Mouse (Mus musculus) embryo, embryonic 11.5 days (tissue): Measurements from ENCODE around the gene Spata21.

Experiments
- DNase-seq: peaks from one replicate; pipeline ENCODE4 v3.0.0-alpha.2; 2012; ENCODE audit warnings: low read depth, low spot score

Gene Spata21

DNA sequence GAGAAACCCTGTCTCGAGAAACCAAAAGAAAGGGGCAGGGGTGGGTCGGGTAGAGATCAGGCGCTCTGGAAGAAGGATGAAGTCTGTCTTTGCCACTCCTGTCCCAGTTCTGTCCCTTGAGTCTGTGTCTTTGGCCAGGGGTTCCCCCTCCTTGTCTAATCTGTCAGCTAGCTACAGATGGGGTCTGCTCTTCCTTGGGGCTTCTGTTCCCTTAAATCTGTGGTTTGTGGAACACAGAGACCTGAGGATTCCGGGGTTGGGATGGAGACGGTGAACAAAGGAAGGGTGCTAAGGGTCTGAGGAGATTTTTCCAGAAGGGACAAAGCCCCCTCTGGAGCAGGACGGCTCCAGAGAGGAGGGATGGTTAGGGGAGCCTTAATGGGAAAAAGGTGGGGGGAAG is at the start of gene Spata21:
Gene Spata21 (plus strand): TSS at position 301 of the 400 bp plus-strand sequence.
- DNase-seq: no peak

DNA sequence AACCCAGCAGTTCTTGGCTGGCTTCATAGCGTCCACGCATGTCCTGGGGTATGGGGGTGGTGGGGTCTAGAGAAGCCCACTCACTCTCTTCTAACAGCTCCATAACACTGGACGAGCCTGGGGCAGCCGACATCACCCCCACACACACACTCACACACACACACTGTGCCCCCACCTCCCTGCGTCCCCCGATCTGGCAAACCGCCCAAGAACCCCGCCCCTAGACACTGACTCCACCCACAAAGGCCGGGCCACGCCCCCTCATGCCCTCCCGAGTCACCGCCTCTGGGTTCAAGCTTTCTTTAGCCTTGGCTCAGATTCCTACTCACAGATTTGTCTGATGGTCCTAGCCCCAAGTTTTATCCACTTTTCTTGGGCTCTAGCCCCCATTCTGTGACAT is 47.0 kb upstream of the Spata21 start:
- no peak for DNase-seq

DNA sequence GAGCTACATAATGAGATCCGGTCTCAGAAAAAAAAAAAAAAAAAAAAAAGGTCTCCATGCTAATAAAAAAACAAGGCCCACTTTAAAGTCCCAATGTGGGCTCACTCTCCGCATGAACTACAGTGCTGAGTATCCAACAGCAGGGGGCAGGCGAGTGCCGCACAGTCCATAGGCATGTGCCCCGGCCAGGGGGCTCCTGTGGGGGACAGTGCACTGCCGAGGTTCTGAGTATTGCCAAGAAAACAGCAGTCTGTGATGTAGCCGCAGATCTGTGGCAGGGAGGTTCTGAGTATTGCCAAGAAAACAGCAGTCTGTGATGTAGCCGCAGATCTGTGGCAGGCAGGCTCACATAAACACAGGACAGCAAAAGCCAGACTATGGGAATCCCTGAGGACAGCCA is 43.3 kb upstream of the Spata21 start:
- peak; percentile 51 for DNase-seq

DNA sequence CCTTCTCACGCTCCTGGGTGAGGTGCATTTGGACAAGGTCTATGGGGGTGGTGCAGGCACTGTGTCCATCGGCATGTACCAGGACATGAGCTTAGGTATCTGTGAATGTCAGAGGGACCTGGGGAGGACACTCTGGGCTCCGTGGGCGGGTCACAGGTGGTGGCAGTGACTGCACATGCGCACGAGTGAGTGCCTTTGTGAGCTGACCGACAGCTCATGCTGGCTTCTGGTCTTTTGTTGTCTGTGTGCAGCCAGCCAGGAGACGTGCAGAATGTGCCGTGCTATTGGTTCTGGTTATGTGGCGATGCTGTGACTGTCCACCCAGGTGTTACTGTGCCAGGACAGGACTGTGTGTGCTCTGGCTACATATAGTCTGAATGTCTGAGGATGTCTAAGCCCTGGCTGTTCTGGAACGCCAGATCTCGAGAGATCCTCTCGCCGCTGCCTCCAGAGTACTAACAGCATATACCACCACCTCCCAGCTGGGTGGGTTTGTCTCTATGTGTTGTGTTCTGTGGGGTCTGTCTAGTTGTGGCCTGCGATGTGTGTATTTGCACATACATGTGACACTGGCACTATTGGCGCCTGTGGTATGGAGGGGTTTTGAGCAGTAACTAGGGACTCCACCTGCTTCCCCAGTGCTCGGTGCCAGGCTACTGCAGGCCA is 39.2 kb upstream of the Spata21 start:
- DNase-seq: no peak

DNA sequence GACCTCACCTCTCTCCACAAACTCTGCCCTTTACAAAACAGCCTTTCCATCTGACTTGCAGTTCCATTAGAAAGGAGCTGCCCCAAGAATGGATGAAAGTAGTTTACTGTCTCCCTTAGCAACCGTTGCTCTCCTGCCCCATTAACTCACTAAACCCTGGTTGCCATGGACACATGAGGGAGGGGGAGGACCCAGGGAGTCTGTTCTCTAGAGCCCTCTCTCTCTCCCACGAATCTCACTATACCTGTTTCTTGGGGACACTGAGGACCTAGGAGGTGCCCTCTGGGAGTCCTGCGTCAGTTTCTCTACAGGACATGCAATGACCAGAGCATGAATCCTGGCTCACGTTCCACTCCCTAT is 38.7 kb upstream of the Spata21 start:
- DNase-seq: no peak

DNA sequence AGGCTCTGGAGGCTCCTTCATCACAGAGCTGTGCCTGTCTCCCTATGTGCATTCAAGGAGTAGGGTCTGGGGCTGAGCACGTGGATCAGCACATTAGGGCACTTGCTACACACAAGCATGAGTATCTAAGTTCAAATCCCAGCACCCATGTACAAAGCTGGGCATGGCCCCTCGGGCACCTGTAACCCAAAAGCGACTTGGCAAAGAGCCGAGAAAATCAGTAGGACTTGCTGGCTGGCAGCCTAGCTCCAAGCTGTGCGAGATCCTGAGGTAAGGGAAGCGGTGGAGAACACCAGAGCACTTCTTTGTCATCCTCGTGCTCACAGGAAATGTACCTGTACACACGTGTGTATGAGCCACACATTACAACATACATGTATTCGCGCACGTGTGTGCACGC is 35.7 kb upstream of the Spata21 start:
- no peak for DNase-seq

DNA sequence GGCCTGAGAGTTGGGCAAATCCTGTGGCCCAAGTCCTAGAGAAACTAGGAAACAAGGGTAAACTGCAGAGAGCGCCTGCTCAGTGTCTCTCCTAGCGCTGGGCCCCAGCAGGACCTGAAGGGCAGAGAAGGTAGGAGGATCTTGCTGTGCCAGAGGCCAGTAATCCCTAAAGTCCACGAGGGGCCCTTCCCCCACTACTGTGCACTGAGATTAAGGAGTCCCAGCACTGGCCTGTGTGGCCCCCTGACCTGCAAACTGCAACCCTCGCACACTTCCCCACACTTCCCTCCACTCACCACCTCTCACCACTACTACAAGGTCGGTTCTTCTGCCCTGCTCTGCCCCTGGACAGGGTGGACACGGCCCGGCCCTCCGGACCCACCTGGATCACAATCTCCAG is 35.0 kb upstream of the Spata21 start:
- no peak for DNase-seq

DNA sequence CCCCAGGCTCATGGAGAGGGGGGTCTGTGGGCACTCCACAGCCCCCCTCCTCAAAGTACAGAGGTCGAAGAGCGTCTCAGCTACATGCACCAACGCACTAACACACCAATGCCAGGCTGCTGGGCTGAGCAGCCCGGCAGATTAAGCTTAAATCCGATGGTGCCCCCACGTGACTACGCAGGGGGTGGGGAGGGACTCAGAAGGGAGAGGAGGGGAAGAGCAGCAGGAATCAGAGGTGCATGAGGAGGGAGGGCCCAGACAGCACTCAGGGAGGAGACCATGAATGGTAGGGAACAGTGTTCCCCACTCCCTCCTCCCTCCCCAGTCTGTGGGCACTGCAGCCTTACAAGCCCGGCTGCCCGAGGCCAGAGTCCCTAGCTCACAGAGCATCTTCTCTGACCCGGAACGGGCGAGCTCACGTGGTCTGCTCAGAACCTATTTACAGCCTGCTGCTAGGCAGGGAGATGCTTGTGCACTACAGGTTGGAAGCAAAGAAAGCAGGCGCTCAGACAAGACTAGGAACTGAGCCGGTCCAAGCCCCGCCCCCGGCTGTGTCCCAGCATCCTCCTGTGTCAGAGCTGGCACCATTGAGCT is 34.5 kb upstream of the Spata21 start:
- DNase-seq: no peak

DNA sequence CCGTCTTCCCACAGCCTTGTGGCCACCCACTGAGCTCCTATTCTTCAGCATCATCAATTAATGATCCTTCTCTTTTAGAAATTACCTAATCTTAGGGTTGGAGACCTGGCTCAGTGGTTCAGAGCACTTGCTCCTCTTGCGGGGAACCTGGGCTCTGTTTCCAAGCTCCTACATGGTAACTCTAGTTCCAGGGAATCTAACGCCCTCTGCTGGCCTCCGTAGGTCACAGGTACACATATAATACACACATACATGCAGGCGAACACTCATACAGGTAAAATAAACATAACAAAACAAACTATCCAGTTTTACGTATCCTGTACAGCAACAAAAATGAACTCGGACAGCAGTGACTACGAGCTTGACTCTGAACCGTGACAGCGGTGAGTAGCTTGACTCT is 31.2 kb upstream of the Spata21 start:
- DNase-seq: no peak

DNA sequence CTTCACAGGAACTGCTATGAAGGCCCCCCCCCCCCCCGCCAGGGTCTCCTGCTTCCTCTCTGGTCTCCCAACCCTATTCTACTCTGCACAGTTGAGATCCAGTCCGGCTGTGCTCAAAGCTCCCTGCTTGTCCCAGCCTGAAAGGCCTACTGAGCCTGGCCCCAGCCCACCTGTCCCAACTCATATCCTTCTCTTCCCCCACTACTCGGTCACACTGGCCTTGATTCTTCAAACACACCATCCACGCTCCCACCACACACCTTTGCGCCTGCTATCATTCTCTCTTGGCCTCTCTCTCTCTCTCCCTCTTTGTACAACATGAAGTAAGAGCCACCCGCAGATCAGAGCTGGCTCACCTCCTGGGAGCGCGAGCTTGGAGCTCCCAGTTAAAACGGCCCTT is 29.3 kb upstream of the Spata21 start:
- DNase-seq: no peak

DNA sequence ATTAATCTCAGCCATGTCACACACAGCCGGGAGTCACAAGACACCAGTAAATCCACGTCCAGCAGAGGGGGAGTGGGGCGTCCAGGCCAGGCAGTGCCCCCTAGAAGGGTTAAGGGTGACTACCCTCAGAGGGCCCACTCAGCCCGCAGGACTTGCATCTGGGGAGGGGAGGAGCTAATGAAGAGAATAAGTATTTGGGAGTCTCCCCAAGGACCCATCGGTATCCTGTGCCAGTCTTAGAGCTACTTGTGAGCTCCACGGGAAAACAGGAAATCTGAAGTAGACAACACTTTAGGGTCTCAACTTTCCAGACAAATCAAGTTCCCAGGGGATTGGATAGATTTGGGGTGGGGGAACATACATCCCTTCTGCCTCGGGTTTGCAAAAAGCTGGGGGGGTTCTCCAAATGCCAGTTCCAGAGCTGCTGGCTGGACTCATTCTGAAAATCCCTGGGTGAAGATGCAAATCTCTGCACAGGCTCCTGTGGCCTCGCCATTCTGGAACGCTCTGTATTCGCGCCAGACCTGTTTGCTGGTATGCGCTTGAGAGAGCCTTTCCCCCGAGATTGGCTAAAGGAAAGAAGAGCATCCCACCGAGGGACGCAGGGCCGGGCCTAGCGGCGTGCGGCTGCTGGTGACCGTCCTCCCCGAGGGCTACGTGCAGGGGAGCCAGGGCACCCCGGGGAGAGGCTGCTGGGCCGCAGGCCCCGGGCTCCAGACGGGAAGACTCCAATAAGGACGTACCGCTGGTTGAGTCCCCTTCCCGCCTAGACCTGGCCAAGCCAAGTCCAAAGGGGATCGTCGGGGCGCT is 28.3 kb upstream of the Spata21 start:
- no peak for DNase-seq

DNA sequence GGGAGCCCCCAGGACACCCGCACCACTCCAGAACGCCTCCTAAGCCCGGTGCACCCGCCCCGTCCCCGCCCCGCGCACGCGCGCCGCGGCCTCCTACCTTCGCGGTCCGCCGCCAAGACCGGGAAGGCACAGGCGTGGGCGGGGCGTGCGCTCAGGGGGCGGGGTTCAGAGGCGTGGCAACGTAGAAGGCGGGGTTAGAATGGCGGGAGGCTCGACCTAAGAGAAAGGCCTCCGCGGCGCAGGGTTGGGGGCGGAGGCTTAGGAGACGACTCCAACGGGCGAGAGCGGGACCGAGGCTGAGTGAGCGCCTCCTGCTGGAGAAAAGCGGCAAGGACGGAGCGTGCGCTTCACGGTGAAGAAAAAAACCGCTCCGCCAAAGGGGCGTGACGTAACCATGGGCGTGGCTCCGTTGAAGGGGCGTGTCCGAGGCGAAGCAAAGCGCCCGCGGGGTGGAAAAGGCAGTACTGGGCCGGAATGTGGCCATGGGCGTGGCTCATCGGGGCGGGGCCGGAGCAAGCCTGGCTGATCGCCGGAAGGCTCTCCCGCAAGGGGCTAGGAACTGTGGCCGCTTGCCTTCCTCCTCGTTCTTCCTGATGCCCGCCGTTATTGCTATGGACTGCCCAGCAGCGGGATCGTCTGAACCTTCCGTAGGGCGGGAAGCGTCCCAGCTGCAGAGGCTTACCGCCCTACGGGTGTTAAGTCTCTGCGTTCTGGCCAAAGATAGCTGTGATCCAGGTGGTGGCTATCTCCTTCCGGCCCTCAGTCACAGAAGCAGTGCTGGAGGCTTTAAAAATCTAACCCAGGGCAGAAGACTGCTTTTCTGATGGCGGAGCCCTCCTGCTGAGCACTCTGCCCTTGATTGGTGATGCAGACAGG is 27.5 kb upstream of the Spata21 start, which contains the start of gene Crocc:
Gene Crocc (minus strand): TSS at position 125 of the 876 bp plus-strand sequence.
- peak; percentile 99 for DNase-seq

DNA sequence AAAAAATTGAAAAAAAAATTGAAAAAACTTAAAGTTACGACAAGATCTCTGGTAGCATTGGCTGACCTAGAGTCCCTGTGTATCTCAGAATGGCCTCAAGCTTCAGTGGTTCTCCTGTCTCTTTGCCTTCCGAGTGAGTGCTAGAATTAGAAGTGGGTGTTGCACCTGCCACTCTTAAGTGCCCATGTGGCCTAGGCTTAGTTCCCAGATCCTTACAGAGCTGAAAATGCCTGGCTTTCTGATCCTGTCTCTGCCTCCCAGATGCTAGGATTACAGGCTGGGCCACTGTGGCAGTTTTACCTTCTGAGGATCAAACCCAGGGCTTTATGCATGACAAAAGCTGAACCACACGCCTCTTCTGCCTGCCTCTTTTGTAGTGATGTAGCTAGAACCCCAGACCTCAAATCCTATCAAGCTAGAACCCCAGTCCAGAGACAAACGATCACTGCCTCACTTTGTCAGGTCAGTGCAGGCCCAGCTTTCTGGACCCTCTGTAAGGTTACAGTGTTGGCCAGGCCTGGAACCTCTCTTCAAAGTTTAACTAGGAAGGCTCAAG is 24.0 kb upstream of the Spata21 start:
- no peak for DNase-seq

DNA sequence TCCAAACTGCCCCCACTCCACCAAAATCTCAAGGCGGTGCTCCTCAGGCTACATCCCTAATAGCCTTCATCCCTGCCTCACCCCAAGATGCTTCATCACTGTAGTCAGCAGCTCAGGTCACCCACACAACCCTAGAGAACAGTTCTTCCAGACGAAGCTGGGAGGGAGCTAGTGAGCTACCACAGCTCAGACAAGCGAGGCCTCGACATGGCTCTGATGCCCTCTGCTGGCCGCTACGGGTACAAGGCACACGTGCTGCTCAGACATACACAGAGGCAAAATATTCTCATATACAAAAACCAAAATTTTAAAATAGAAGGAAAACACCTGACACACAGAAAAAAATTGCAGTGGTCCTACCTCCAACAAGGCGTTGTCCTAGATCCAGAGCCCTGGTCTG is 23.0 kb upstream of the Spata21 start:
- peak; percentile 77 for DNase-seq

DNA sequence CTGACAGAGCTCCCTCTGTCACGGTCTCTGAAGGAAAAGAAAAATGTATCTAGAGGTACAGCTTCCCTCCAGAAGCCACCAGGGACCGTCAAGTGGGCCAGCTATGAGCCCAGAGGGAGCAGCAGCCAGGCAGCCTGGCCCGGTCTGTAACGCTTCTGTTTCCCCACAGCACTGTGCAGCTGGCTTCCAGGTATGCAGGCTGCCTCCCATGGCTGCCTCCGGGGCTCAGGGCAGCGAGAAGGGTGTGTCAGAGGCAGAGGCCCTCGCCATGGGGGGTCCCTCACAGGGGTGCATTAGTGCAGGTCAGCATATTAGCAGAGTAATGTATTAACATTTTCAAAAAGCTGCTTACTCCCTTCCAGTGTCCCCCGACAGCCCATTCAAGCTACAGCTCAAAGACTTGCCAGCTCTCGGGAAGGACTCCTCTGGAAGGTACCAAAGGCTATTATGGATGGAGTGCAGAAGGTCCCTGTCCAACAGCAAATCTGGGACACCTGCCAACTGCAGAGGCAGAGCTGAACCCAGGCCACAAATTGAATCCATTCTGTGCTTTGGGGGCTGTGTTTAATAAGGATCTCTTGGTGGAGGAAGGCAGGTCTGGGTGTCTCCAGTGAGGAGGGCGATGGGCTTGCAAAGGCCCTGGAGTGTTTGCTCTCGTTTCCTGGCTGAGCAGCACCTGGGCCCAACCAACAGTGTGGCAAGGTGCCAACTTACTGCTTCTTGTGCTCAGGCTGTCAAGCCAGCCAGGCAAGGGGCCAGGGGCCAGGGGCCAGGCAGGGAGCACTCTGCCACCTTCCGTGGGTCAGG is 21.2 kb upstream of the Spata21 start:
- no peak for DNase-seq

DNA sequence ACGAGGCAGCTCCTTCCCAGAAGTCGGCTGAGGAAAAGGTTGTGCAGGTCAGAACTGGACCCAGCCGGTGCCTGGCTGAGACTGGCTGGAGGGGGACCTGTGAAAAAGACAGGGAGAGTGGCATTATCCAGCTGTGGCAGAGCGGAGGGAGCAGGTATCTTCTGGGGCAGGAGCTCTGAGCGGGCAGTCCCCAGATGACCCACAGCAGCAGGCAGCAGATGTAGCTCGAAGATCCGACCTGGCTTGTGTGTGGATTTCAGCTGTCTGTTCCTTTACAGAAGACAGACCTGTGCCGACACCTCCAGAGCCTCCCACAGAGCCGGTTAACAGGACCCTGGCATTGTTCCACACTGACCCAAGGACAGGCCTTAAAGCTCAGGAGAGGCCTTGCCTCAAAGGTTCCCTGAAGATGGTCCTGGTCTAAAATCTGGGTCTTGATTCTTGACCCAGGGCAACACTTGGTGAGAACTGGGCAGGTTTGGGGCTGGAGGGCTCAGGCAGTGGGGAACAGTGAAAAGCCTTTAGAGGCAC is 20.6 kb upstream of the Spata21 start:
- DNase-seq: no peak

DNA sequence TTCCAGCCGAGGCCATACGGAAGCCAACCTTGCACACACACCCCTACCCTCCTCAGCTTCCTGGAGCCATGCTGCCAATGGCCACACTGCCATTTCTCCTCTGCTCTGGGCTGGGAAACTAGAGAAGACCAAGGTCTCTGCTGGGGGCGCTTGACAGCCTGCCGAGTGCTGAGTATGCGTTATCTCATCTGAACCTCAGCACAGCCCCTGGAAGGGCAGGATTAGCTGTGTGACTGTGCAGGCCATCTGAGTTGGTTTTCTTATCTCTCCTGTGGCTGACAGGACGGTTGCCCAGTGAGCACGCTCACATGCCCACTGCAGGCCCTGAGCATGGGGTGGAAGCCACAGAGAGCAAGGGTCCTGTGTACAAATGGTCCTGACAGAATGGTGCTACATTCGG is 19.5 kb upstream of the Spata21 start:
- DNase-seq: no peak

DNA sequence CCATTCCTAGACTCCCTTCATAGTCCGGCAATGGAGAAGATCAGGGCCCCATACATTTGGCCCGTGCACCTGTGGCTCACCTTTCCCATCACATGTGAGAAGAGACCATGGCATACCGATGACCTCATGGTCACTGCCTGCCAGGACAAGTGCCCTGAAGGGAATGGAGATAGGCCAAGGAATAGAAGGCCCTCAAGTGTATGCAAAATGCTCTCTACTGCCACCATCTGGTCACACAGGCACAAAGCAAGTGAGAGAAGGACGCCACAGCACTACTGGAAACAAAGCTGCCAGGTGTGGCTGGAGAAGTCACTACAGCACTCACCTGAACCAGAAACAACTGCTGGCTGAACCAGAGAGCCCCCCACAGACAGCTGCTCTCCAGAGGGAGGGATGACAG is 18.4 kb upstream of the Spata21 start:
- DNase-seq: no peak

DNA sequence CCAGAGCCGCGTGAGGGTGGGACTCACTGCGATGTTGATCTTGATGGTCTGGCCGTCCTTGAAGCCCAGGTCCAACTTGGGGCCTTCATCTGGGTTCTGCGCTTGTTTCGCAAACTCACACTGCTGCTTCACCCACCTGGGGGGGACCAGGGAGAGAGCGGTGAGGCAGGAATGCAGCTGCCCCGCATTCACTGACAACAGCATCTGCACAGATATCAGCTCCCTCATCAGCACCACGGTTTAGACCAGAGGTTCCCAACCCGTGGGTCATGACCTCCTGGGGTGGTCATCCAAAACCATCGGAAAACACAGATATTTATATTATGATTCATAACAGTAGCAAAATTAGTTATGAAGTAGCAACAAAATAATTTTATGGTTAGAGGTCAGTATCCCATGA is 15.6 kb upstream of the Spata21 start:
- DNase-seq: no peak

DNA sequence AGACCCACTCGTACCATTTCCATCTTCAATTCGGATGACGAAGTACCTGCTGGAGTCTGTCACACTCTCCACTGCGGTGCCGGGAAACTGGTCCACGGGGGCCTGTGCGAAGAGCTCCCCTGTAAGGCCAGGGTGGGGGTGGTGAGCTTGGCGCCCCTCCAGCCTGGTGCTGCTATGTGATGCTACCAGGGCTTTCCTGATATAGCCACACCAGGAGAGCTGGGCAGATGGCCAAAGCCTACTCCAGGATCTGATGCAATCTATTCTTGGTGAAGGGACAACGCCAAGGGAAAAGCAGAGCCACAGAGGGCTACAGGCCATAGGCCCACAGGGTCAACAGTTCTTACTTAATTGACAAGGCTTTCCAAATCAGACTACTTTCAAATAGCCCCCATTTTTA is 14.5 kb upstream of the Spata21 start:
- no peak for DNase-seq

DNA sequence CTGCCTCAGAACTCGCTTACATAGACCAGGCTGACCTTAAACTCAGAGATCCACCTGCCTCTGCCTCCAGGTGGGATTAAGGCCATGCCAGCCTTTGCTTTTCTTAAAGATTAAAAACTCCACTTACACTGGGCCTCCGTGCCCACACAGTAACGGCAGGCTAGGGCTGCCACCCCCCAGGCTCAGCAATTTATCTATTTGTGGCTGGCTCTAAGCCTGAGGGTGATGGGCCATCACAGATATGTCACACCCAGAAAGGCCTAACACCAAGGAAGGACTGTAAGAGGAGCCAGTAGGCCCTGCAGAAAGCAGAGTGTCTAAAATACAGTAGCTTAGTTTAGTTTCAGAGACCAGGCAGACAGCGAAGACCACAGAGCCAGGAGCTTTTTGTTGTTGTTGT is 14.0 kb upstream of the Spata21 start:
- DNase-seq: no peak
